Mouse (Mus musculus) MEL (cell line): ENCODE measurements around the gene Pold3.

Experiments
- CHD2 ChIP-seq: IDR thresholded peaks from 2 replicates; pipeline ENCODE4 v1.6.1; 2011; ENCODE audit warnings: low read length, improper control_type of control experiment
- CTCF ChIP-seq, 3 experiments: IDR thresholded peaks in 2 of 3; conservative IDR thresholded peaks in 1 of 3; 2 replicates each; pipeline ENCODE4 v1.5.1; 2011 to 2012; ENCODE audit warnings: low read length in 3 of 3, low read depth in 2 of 3, mild to moderate bottlenecking in 2 of 3, improper control_type of control experiment in 1 of 3, inconsistent platforms in 1 of 3, mixed read lengths in 1 of 3, moderate library complexity in 1 of 3; ENCODE audit not compliant: control insufficient read depth in 1 of 3, insufficient read depth in 1 of 3, poor library complexity in 1 of 3, severe bottlenecking in 1 of 3
- EP300 ChIP-seq, 2 experiments: IDR thresholded peaks; 2 replicates each; pipeline ENCODE4 v1.6.1; 2011; ENCODE audit warnings: improper control_type of control experiment in 2 of 2, low read length in 2 of 2, low read depth in 1 of 2, mild to moderate bottlenecking in 1 of 2
- GABPA ChIP-seq: IDR thresholded peaks from 2 replicates; pipeline ENCODE4 v1.6.1; 2012; ENCODE audit warnings: low read depth, mild to moderate bottlenecking, inconsistent platforms, low read length, improper control_type of control experiment, moderate library complexity
- MEF2A ChIP-seq: IDR thresholded peaks from 2 replicates; pipeline ENCODE4 v1.6.1; 2014; ENCODE audit warnings: low read depth, mild to moderate bottlenecking, inconsistent platforms, low read length, improper control_type of control experiment; ENCODE audit not compliant: poor library complexity, insufficient replicate concordance, severe bottlenecking; ENCODE audit errors: extremely low read depth
- NRF1 ChIP-seq: IDR thresholded peaks from 2 replicates; pipeline ENCODE4 v1.6.1; 2014; ENCODE audit warnings: low read depth, mild to moderate bottlenecking, inconsistent platforms, low read length, improper control_type of control experiment, moderate library complexity; ENCODE audit not compliant: poor library complexity, insufficient read depth, severe bottlenecking
- TCF12 ChIP-seq: IDR thresholded peaks from 2 replicates; pipeline ENCODE4 v1.6.1; 2014; ENCODE audit warnings: low read depth, mild to moderate bottlenecking, inconsistent platforms, low read length, improper control_type of control experiment, moderate library complexity

GRCm38 (mm10) chr7:100150086-100150485 is 28.7 kb upstream of the Pold3 start:
- TF ChIP-seq CHD2 (no peak), MEF2A (no peak), CTCF (IDR thresholded peaks at IDR 0.05 in 2 of 3, conservative IDR thresholded peaks at IDR 0.05 in 1 of 3; ENCODE audit: control insufficient read depth in 1 of 3, insufficient read depth in 1 of 3, low read depth in 2 of 3, low read length in 3 of 3, poor library complexity in 1 of 3, severe bottlenecking in 1 of 3) (no peak), TCF12 (no peak), GABPA (no peak), EP300 (IDR thresholded peaks at IDR 0.05; ENCODE audit: low read depth in 1 of 2, low read length in 2 of 2) (no peak), NRF1 (no peak)
